Mouse (Mus musculus) bone marrow macrophage, adult 2 months (primary cell): ENCODE data around the gene Sprn.

Experiments used
- CTCF ChIP-seq: IDR thresholded peaks from 2 replicates; pipeline ENCODE4 v1.5.1; 2012; ENCODE audit warnings: low read depth, mild to moderate bottlenecking, low read length, moderate library complexity
- POLR2A ChIP-seq: IDR thresholded peaks from 2 replicates; pipeline ENCODE4 v1.6.1; 2012; ENCODE audit warnings: mild to moderate bottlenecking, low read depth, low read length, borderline replicate concordance

DNA sequence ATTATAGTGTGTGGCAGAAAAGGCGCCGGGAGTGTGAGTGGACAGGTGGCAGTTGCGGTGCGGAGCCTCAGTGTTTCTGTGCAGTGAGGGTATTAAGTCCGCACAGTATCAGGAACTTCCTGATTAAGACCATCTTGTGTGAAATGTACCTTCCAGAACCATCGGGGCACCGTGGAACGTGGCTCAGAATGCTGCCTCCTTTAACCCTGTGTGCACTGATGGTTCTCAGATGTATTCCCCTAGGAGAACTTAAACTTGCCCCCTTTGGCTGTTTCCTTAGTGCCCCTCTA, 16.7 kb downstream of the Sprn start:
- no peak for TF ChIP-seq POLR2A
- no peak for TF ChIP-seq CTCF
